Mouse (Mus musculus): ENCODE measurements around the gene Hoxb5. TPM values are rescaled to one million over a fixed set of nuclear protein-coding genes. Genes with fewer than 3 reads are reported as not detected.
A peak's percentile ranks its signal among the peaks of the same experiment; 100 is the strongest.

Gene Hoxb5
- polyA plus RNA-seq, 1 experiment from 2014 or later, result 10.2 TPM

GRCm38 (mm10) chr11:96270996-96271540 is 32.1 kb upstream of the Hoxb5 start, which contains the start of gene Hoxb9:
TSS of gene Hoxb9 (plus strand) at chr11:96271457.
- Histone ChIP-seq H3K9me3 (replicated peaks; ENCODE audit: low read length) (no peaks in the 10 kb centered on the region), H3K4me3 (replicated peaks; ENCODE audit: low read depth, low read length) (peak within 1 kb of the TSS; percentile 53), H3K36me3 (ENCODE audit: insufficient read depth, low read length) (peaks cover 5% of the 10 kb centered on the region; the same call in 1 of the 2 replicates), H3K27ac (peak within 1 kb of the TSS; percentile 92), H3K27me3 (ENCODE audit: insufficient read depth, low read length) (no peaks in the 10 kb centered on the region), H3K9ac (ENCODE audit: low read depth, low read length) (peak within 1 kb of the TSS; percentile 72), H3K4me1 (replicated peaks; ENCODE audit: insufficient read depth, low read length) (peaks cover 16% of the 10 kb centered on the region), H3K4me2 (ENCODE audit: low read length) (peak within 1 kb of the TSS; percentile 66)
- no peak for TF ChIP-seq CTCF (IDR thresholded peaks at IDR 0.05; ENCODE audit: low read depth)
- peak; percentile 66 for ATAC-seq (replicated peaks; ENCODE audit: low FRiP score, low read depth)
- 0% methylated on average over 40 of the region's 40 CpGs for WGBS
- DNase-seq (ENCODE audit: low spot score), result peak; percentile 88

DNA sequence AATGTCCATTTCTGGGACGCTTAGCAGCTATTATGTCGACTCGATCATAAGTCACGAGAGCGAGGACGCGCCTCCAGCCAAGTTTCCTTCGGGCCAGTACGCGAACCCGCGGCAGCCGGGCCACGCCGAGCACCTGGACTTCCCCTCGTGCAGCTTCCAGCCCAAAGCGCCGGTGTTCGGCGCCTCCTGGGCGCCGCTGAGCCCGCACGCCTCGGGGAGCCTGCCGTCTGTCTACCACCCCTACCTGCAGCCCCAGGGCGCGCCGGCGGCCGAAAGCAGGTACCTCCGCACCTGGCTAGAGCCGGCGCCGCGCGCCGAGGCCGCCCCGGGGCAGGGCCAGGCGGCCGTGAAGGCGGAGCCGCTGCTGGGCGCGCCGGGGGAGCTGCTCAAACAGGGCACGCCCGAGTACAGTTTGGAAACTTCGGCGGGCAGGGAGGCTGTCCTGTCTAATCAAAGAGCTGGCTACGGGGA is 31.6 kb upstream of the Hoxb5 start:
- H3K36me3 ChIP-seq (ENCODE audit: insufficient read depth, low read length), result peaks cover 5% of the 10 kb centered on the region; the same call in 1 of the 2 replicates
- ATAC-seq (replicated peaks; ENCODE audit: low FRiP score, low read depth) (peak; percentile 55), DNase-seq (ENCODE audit: low spot score) (no peak)
- peak overlapping the region; percentile 53 for H3K4me3 ChIP-seq (replicated peaks; ENCODE audit: low read depth, low read length)
- no peaks in the 10 kb centered on the region for H3K9me3 ChIP-seq (replicated peaks; ENCODE audit: low read length)
- peak overlapping the region; percentile 72 for H3K9ac ChIP-seq (ENCODE audit: low read depth, low read length)
- under 1% methylated on average over 52 of the region's 52 CpGs for WGBS
- H3K4me1 ChIP-seq (replicated peaks; ENCODE audit: insufficient read depth, low read length), result peaks cover 16% of the 10 kb centered on the region
- TF ChIP-seq CTCF (IDR thresholded peaks at IDR 0.05; ENCODE audit: low read depth), result no peak
- peak overlapping the region; percentile 92 for H3K27ac ChIP-seq
- H3K4me2 ChIP-seq (ENCODE audit: low read length), result peak overlapping the region; percentile 66
- H3K27me3 ChIP-seq (ENCODE audit: insufficient read depth, low read length), result no peaks in the 10 kb centered on the region

GRCm38 (mm10) chr11:96272024-96272921 is 30.9 kb upstream of the Hoxb5 start:
- WGBS, result under 1% methylated on average over 58 of the region's 58 CpGs
- TF ChIP-seq CTCF (IDR thresholded peaks at IDR 0.05; ENCODE audit: low read depth), result no peak
- Histone ChIP-seq H3K4me3 (replicated peaks; ENCODE audit: low read depth, low read length) (peak overlapping the region; percentile 53), H3K27ac (peak overlapping the region; percentile 92), H3K27me3 (ENCODE audit: insufficient read depth, low read length) (no peaks in the 10 kb centered on the region), H3K4me1 (replicated peaks; ENCODE audit: insufficient read depth, low read length) (peaks cover 20% of the 10 kb centered on the region), H3K9ac (ENCODE audit: low read depth, low read length) (peak overlapping the region; percentile 72), H3K36me3 (ENCODE audit: insufficient read depth, low read length) (peaks cover 3% of the 10 kb centered on the region; the same call in 1 of the 2 replicates), H3K9me3 (replicated peaks; ENCODE audit: low read length) (no peaks in the 10 kb centered on the region), H3K4me2 (ENCODE audit: low read length) (peak overlapping the region; percentile 66)
- peak; percentile 79 for DNase-seq (ENCODE audit: low spot score)
- peak; percentile 21 for ATAC-seq (replicated peaks; ENCODE audit: low FRiP score, low read depth)

GRCm38 (mm10) chr11:96274428-96274827 is 28.7 kb upstream of the Hoxb5 start:
- Histone ChIP-seq H3K4me1 (replicated peaks; ENCODE audit: insufficient read depth, low read length) (peaks cover 25% of the 10 kb centered on the region), H3K36me3 (ENCODE audit: insufficient read depth, low read length) (no peaks in the 10 kb centered on the region), H3K9ac (ENCODE audit: low read depth, low read length) (no peak overlapping the region), H3K9me3 (replicated peaks; ENCODE audit: low read length) (no peaks in the 10 kb centered on the region), H3K4me2 (ENCODE audit: low read length) (peak overlapping the region; percentile 66; the same call in 1 of the 2 replicates), H3K27me3 (ENCODE audit: insufficient read depth, low read length) (no peaks in the 10 kb centered on the region), H3K4me3 (replicated peaks; ENCODE audit: low read depth, low read length) (no peak overlapping the region), H3K27ac (no peak overlapping the region)
- no peak for TF ChIP-seq CTCF (IDR thresholded peaks at IDR 0.05; ENCODE audit: low read depth)
- DNase-seq (ENCODE audit: low spot score) (no peak), ATAC-seq (replicated peaks; ENCODE audit: low FRiP score, low read depth) (no peak)
- 40% methylated on average over 10 of the region's 10 CpGs for WGBS

- Histone ChIP-seq H3K27ac (0 out of 2 replicates have a peak overlapping the region, but pooled peaks have one; percentile 9), H3K27me3 (ENCODE audit: insufficient read depth, low read length) (no peaks in the 10 kb centered on the region)
These were observed 27.2 kb upstream of the Hoxb5 start for GRCm38 (mm10) chr11:96275896-96276295.

More at GRCm38 (mm10) chr11:96275896-96276295, 27.2 kb upstream of the Hoxb5 start:
- Histone ChIP-seq H3K9ac (ENCODE audit: low read depth, low read length) (no peak overlapping the region), H3K4me2 (ENCODE audit: low read length) (no peak overlapping the region), H3K4me1 (replicated peaks; ENCODE audit: insufficient read depth, low read length) (peaks cover 17% of the 10 kb centered on the region; the same call in 1 of the 2 replicates), H3K36me3 (ENCODE audit: insufficient read depth, low read length) (no peaks in the 10 kb centered on the region), H3K4me3 (replicated peaks; ENCODE audit: low read depth, low read length) (no peak overlapping the region), H3K9me3 (replicated peaks; ENCODE audit: low read length) (no peaks in the 10 kb centered on the region)
- WGBS, result 30% methylated on average over 4 of the region's 4 CpGs
- TF ChIP-seq CTCF (IDR thresholded peaks at IDR 0.05; ENCODE audit: low read depth), result no peak
- DNase-seq (ENCODE audit: low spot score) (peak; percentile 37), ATAC-seq (replicated peaks; ENCODE audit: low FRiP score, low read depth) (no peak)
